Mouse (Mus musculus): Measurements from ENCODE around the gene Creb5.

Creb5 gene

GRCm38 (mm10) chr6:53704440-53704839 lies 417.4 kb downstream of the Creb5 start:
- peak; percentile 38 for DNase-seq (ENCODE audit: low read depth)

DNA sequence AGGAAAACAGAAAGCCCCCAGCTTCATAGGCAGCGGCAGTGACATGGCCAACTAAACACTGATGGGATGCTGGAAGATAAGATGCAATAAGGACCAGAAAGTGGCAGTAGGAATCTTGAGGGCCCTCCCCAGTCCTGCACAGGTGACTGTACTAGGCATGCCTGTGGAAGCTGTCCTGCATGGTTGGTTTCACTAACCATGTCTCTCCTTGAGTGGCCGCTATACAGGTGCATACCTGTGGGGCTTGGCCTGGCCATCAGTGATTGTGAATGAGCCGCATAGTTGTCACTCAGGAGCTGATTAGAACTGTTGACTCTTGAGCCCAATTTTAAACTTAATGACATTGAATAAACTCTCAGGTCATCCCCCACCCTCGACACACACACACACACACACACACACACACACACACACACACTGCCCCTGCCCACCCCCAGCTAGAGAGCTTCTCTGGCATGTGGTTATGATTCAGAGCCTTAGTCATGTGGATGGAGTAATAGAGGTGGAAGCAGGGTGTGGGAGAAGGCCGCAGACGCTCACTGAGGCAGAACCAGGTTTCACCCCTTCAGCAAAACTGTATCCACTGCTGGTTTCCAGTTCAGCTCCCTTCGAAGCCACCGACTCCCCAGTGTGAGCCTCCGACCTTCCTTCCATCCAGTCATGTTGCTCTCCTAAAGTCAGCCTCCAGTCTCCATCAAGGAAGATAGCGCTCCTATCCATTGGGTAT lies 419.7 kb downstream of the Creb5 start:
- DNase-seq (ENCODE audit: low read depth): peak; percentile 59

GRCm38 (mm10) chr6:53707795-53708194 lies 420.7 kb downstream of the Creb5 start:
- peak; percentile 36 for DNase-seq (ENCODE audit: low read depth)

DNA sequence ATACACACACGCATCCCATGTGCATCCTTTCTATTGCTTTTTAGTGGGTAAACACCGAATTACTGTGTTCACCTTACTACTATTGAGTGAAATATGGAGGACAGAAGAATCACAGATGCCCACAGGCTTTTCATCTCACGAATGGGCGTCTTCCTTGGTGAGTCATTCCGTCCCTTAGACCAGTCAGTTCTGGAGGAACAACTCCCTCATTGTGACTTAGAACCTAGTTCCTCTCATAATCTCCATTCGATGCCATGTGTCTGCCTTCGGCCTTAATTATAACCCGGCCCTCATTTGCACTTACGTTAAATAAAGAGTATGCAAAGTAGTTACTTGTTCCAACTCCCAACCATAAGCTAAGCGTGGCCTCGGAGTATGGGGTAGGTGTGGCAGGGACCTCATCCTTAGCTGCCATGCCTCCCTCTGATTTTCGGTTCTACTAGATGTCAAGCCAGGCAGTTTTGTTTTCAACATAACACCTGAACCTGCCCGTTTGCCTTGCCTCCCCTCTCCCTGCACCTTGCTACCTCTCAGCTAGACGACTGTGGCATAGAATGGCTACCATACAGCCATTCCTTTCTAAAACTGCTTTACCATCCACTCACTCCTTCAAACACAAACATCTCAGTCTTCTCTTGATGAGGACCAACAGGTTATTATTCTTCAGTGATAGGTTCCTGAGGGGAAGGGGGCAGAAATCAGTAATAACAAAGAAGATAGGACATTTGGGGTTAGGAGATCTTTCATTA lies 422.8 kb downstream of the Creb5 start:
- no peak for DNase-seq (ENCODE audit: low read depth)

DNA sequence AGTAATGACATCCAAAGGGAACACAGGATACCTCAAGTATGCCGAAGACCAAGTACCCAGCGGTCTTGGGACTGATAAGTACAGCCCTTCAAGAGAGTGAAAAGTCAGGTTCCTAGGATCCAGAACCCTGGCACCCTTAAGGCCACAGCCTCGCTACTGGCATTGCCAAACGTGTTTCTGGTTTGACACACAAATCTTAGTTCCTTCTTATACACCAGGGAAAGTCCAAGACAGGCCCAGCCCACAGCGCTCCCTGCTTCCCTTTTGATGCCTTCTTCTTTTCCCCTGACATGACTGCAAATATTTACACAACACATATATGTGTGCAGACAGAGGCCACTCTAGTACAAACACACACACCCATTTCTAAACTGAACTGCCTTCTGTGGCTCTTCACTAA lies 423.5 kb downstream of the Creb5 start:
- DNase-seq (ENCODE audit: low read depth): no peak

GRCm38 (mm10) chr6:53713152-53713551 lies 426.1 kb downstream of the Creb5 start:
- no peak for DNase-seq (ENCODE audit: low read depth)

- DNase-seq (ENCODE audit: low read depth): no peak
Observed at GRCm38 (mm10) chr6:53714908-53715321, 427.8 kb downstream of the Creb5 start.

DNA sequence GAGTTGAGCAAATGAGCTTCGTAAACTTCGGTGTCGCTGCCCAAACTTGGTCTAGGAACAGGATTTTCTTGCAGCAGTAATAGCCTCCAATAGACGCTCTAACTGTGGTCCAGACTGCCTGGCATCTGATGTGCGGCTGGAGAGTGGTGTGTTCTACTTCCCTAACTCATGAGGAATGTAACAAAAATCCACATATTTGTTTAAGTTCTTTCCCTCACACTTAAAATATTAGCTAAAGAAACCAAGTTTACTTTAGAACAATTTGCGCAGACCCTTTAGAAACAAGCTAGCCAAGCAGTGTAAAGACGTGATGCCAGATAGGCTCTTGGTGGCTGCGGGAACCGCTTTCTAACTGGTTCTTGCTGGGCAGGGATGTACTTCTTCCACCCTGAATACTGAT lies 428.9 kb downstream of the Creb5 start:
- no peak for DNase-seq (ENCODE audit: low read depth)

- DNase-seq (ENCODE audit: low read depth): no peak
Observed at GRCm38 (mm10) chr6:53720009-53720408, 432.9 kb downstream of the Creb5 start.

- peak; percentile 27 for DNase-seq (ENCODE audit: low read depth)
Observed at GRCm38 (mm10) chr6:53721595-53721994, 434.5 kb downstream of the Creb5 start.

DNA sequence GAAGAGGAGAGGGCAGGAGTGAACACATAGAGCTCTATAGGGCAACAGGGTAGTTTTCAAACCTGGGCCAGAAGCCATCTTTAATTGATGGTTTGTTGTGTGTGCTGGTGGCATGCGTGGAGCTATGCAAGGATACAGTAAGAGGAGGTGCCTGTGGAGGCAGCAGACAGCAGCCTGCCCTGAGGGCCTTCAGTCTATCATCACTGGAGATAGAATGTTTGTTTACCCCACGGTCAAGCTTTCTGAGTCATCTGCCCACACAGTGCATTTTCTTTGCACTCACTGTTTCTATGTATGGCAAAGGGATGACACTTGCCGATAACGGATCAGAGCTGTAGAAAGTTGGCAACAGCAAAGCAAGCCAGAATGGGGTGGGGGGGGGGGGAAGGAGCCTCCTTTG lies 435.6 kb downstream of the Creb5 start:
- no peak for DNase-seq (ENCODE audit: low read depth)

DNA sequence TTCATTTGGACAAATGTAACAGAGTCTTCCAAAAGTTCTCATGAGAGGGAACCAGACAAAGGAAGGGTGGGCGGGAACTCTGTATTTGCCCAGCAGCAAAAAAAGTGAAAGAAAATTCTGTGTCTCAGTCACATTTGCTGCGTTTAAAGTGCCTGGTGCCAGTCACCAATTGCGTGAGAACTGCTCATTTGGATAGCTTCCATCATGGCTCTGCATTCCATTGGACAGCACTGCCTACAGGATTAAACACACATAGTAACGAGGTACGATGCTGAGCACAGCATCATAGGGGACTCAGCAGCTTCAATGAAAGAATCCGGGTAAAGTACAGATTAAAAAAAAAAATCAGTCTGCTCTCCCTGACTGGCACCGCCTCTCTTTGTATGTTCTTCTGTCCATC lies 443.4 kb downstream of the Creb5 start:
- no peak for DNase-seq (ENCODE audit: low read depth)

GRCm38 (mm10) chr6:53730996-53731485 lies 444.0 kb downstream of the Creb5 start:
- no peak for DNase-seq (ENCODE audit: low read depth)

GRCm38 (mm10) chr6:53733546-53733945 lies 446.5 kb downstream of the Creb5 start:
- DNase-seq (ENCODE audit: low read depth): no peak

DNA sequence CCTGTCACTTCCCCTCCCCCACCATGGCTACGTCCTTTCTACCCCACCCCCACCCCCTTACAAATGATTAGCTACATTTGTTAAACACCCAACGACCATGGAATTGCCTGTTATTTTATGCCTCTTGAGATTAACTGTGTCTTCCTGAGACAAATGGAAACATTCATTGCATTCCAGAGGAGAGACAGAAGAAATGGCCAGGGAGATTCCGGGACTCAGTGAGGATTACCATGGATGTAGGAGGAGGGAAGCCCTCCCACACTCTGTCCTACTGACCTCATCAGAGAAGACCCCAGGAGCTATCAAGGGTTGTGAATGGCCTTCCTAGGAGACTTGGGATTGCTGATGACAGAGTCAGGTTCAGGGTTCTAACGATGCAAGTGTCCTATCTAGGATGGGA lies 446.9 kb downstream of the Creb5 start:
- DNase-seq (ENCODE audit: low read depth): no peak

DNA sequence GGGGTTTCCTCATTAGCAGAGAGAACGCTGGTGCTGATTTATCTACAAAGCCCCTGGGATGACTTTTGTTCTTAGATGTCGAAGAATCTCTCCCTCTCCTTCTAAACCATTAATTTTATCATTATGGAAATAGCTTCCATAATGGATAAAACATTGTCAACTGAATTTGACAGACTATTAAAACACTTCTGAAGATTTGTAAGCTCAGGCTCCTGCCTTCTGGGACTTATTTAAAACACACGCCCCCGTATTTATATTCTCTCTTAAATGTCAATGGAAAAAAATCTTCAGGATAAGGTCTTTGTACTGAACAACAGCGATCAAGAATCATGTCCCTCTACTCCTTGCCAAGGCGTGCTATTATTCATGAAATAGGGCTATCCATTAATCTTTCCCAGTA lies 448.6 kb downstream of the Creb5 start:
- DNase-seq (ENCODE audit: low read depth): no peak

DNA sequence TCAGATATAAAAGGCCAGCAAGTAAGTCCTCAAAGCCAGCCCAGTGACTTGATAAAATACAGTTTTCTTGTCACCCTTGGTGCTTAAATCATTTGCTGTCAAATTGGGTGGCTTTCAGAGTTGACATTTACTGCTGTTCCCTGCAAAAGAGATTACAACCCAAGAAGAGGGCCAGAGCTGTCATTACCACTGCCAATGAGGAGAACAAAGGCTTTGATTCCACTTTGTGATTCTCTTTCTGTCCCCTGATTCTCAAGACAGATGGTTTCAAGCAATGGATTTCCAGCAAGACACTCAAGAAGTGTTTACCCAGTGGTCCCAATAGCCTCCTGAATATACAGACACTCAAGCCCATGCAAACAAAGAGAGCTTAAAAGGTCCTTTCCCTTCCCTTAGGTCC lies 451.1 kb downstream of the Creb5 start:
- no peak for DNase-seq (ENCODE audit: low read depth)

GRCm38 (mm10) chr6:53741222-53741621 lies 454.2 kb downstream of the Creb5 start:
- DNase-seq (ENCODE audit: low read depth): no peak
